In the genomic region with DNA sequence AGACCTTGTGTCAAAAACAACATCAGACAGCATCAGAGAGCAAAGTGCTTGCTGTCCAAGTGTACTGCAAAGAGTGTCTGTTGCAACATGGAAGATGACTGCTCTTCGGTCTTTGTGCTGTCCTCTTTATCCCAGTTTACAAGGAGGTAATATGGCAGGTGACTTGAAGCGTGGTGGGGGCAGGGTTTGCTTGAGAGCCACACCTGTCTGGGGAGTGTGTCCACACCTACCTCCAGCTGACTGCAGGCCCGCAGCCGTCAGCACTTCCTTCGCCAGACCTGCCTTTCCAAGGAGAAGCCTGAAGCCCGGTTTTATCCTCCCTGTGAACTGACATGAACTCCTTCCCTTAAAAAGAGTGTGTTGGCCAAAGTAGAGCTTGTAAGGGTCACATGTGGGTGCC, we compare ENCODE assay signal across 19 mouse cellular contexts.
"Had no signal": no experiment of that assay in that cellular context is flagged by ENCODE, and none has a peak within 500 bp of the region (broad histone marks: within the 10 kb centered on the region; RNA-seq: fewer than 3 reads in every experiment).

No protein-coding gene starts in this region.

- H3K4me3 ChIP-seq: liver, embryonic 13.5 days; liver, embryonic 15.5 days; midbrain, embryonic 10.5 days; myocyte; neural tube, embryonic 13.5 days; neural tube, embryonic 15.5 days had no signal

- H3K27ac ChIP-seq: liver, embryonic 13.5 days; liver, embryonic 15.5 days; macrophage; midbrain, embryonic 10.5 days; neural tube, embryonic 13.5 days; neural tube, embryonic 15.5 days had no signal

- H3K9me3 ChIP-seq: liver, embryonic 13.5 days; liver, embryonic 15.5 days; midbrain, embryonic 10.5 days; neural tube, embryonic 13.5 days; neural tube, embryonic 15.5 days had no signal

- H3K9ac ChIP-seq: liver, embryonic 13.5 days; liver, embryonic 15.5 days; lung, embryonic 14.5 days; neural tube, embryonic 13.5 days; neural tube, embryonic 15.5 days had no signal

- ATAC-seq: midbrain, embryonic 16.5 days had no signal

- H3K4me1 ChIP-seq: liver, embryonic 13.5 days; liver, embryonic 15.5 days; neural tube, embryonic 13.5 days; neural tube, embryonic 15.5 days had no signal

- H3K27me3 ChIP-seq: liver, embryonic 13.5 days; liver, embryonic 15.5 days; neural tube, embryonic 13.5 days; neural tube, embryonic 15.5 days had no signal

- H3K4me2 ChIP-seq: liver, embryonic 11.5 days; liver, embryonic 13.5 days; liver, embryonic 15.5 days; lung, embryonic 14.5 days; neural tube, embryonic 13.5 days; neural tube, embryonic 15.5 days had no signal

- DNase-seq: liver, embryonic 13.5 days; lung, adult 18-20 months; lung, embryonic 14.5 days; lung, postnatal 14 days; lung, postnatal 36 days; midbrain, embryonic 14.5 days; retina, postnatal 1 day; spleen, adult 18-20 months; thymus, adult 2 months; thymus, postnatal 25 days; thymus, postnatal 4 days had no signal

- H3K36me3 ChIP-seq: liver, embryonic 13.5 days; liver, embryonic 15.5 days; midbrain, embryonic 10.5 days had no signal
